Mouse (Mus musculus) ES-CJ7 (cell line): ENCODE measurements at regions not wholly inside any gene's neighbourhood (a gene's known extent, or its start where the extent isn't known, plus 50 kb on each side); places are given as distances from the start of the nearest gene placed in this dataset.
A peak's percentile ranks its signal among the peaks of the same experiment; 100 is the strongest.
"Not testable (repeated sequence)": the region's sequence is repeated elsewhere in the genome, so short reads cannot be mapped to it uniquely, and the experiment has no call there.

ENCODE experiments used
- DNase-seq: peaks from one replicate; pipeline ENCODE4 v3.0.0; 2011; ENCODE audit warnings: low read depth, low spot score

DNA sequence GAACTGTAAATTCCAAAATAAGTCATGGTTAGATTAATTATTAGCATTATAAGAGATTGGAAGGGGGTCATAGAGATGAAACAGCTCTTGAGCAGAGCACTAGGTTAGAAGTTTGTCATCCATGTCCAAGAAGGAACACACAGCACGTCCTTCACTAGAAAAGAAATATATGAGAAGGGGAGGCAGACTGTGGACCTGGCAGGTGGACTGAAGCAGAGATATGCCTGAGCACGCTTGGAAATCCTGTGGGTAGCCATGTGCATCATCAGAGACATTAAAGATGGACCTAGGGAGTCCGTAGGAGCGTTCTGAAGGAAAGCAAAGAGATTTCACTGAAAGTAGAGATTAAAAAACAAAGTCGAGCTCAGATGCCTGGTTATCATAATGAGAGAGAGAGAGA, 343.9 kb upstream of the Rgma start:
- no peak for DNase-seq

DNA sequence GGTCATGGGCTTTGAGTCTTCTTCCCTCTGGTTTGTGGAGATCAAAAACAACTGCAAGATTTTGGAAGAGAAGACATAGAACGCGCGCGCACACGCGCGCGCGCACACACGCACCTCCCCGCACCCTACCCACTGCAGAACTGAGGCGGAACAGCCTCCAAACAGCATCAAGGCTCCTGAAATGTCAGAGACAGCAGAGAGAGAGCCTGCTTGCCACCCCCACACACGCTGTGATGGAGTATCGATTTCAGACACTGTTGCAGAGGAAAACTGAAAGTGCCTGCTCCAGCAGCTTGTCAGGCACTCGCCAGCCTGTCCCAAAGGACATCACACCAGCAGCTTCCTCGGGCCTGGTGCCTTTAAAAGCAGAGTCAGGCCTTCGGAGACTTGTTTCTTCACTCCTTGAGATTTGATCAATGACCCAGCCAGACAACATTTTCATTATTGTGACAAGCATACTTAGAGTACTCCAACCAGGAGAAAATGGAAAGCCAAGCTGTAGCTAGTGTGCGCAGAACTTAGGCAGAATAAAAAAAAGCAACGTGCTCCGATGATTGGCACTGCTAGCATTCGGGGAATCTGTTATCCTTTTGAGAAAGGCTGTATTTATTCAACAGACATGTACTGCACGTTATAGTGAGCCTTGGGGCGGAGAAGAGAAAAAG, 342.9 kb upstream of the Rgma start:
- DNase-seq: peak; percentile 5

DNA sequence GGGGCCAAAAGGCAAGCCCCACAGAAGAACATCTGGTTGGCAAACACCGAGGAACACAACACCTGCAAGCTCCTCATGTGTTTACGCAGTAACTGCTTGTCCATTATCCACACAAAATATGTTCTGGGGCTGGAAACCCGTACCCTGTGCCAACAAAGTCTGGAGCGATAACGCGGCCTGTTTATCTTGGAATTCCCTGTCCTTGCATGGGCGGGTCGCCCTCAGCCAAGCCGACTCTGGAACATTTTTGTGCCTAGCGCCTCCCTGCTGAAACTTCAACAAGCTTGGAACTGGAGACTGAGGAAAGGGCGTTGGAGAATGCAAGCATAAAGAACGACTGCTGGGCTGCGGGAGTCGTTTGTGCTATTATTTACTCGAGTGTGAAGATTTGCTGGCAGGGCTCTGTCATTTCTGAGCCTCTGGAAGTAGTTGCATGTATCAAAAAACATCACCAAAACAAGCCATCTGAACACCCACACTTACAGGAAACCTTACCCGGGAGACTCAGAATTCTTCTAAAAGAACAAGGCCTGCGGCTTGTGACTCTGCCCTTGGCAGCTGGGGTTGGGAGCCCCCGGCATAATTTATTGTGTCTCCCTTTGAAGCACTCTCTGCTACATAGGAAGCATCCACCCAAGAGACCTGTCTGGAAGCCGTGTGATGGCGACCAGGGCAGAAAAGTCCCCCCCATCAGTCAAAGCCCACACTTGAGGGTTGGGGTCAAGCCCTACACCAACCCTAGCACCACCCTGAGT, 338.3 kb upstream of the Rgma start:
- DNase-seq: no peak

DNA sequence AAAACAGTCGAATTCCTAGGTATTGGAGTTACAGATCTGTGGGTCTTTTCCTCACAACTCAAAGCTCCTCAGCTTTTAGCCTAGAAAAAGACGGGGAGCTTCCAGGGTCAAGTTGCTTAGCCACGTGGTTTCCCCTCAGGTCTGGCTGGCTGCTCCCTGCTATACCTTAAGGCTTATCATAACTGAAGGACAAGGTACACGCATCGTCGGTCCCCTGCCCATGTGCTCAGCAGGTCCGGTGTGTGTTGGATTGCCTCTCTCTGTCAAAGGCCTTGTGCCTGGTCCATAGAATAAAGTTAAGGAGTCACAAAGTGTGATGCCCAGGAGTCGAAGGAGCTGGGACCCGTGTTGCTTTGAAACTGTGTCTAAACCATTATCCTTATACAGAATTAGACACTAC, 337.7 kb upstream of the Rgma start:
- DNase-seq: no peak

DNA sequence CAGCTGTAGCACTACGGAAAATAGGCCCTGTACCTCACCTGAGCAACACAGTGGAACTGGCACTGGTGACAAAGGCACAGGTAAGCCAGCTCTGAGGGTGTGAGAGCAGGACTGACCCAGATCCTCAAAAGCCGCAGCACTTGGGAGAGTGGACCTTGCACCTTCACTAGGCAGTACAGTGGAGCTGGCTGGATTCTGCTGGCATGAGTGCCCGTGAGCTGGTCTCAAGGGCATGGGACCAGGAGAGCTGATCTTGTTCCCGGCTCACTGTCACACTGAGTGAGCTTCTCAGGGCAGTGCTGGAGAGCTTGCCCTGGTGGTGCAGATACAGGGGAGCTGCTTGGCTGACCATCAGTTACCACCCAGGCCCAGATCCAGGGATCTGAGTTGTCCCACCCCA, 335.4 kb upstream of the Rgma start:
- DNase-seq: no peak

DNA sequence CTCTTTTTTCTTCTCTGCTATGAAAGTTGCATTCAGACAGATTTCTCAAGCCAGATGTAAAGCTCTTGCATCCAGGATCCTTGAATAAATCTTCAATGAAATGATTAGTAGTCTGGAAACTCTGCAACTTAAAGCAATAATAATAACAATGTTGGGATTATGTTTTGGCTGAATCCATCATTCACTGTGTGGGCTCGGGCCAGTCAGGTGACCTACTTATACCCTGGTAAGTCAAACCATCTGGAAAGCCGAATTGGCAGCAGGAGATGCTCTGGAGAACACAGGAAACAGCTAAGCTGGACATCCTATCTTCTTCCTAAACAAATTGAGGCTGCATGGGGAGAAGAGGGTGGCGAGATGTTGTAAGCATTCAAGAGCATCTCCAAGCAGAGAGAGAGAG, 331.0 kb upstream of the Rgma start:
- no peak for DNase-seq

DNA sequence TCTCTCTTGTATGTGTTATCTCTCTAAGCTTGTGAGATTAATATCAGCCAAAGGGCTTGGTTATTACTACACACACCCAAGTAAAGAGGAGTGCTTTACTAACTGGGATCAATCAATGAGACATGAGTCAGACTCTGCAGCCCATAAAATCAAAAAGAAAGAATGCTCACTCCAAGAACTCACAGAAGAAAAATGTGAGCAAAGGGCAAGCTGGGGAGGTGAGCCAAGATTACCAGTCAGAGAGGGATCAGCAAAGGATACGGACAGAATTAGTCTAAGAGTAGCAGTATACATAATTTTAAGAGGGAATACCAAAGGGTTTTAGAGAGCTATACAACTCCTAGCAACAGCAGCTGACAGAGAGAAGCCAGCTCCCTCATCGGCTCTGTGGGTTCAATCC, 319.4 kb upstream of the Rgma start:
- no peak for DNase-seq

DNA sequence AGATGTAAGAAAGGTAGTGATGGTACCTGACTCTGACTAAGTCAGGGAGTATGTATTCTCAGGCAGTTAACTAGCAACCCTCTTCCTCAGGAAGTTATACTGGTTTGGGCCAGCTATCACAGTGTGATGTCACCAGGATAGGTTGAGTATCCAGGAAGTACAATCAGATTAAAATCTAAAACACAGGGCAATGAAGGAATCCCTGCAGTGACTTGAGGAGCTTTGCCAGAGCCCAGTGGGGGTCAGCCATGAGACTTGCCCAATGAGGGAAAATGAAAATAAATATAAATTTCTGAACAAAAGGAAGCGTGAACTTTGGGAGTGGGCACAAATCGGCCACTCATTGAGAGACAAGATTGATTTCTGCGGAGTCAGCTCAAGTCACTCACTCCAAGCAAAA, 311.8 kb upstream of the Rgma start:
- DNase-seq: peak; percentile 27

DNA sequence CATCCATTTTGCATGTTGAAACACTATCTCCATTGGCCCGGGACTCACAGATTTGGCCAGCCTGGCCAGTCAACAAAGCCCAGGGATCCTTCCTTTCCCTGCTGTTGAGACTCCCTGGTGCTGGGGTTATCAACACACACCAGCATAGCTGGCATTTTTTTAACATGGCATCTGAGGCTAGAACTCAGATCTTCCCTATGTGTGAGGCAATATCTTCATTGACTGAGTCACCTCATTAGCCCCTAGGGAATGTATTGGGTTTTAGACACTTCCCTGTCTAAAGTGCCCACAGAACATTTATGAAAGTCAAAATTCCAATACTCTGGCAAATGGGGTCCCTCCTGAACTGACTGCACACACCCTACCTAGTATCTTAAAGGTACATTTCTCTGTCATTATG, 306.8 kb upstream of the Rgma start:
- no peak for DNase-seq

DNA sequence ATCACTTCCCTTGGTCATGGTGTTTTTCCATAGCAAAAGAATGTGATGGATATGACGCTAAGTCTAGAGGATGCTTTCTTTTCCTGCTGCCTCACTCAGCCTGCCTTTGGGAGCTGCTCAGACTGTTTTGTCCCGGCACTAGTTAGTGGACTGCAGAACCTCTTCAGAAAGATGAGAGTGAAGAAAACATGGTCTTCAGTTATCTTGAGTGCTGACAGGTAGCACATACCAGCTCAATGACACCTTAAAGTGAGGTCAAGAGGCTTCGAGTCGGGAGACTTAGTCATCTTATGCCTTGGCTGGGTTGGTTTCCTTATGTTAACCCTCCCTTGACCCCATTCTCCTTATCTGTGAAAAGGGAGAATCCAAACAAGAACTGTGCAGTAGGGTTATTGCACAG, 306.0 kb upstream of the Rgma start:
- no peak for DNase-seq

DNA sequence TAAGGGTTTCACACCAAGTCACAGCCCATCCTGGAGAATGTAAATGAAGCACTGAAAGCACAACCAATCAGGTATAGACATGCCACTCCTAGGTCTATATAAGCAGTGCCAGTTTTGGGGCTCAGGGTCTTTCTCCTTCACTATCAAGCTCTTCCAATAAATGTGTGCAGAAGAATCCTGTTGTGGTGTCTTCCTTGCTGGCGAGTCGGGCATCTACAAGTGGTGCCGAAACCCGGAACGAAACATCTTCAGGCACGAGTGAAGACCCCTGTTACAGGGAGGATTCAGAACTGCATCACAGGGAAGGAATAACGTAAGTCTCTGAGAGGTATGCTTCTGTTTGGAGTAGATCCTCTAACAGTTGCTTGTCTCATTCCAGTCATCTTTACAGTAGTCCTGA, 299.9 kb upstream of the Rgma start:
- not testable (repeated sequence) for DNase-seq

DNA sequence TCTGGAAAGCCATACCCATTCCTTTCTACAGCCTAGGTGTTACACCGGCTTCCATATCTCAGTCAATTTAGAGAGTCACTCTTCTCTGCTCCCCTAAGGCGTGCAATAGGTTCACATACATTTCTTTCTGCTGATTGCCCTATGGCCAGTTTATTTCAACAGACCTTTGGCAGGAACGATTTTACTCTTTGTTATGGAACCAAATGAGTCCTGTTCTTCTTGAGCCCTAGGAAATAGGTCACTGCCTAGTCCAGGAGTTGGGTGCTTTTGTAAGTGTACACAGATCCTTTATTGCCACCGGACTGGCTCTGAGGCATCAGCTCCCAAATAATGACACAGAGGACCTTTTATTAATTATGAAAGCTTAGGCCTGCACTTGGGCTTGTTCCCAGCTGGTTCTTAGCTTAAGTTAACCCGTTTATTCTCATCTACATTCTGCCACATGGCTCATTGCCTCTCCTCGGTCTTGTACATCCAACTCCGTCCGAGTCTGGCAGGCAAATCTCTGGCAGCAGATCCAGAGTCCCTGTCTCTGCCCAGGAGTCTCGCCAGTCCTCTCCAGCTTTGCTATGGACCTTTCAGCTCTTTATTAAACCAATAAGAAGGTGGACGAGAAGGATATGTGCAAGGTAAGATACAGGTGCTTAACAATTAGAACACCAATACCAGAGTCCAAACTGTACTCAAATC, 287.7 kb upstream of the Rgma start:
- no peak for DNase-seq

DNA sequence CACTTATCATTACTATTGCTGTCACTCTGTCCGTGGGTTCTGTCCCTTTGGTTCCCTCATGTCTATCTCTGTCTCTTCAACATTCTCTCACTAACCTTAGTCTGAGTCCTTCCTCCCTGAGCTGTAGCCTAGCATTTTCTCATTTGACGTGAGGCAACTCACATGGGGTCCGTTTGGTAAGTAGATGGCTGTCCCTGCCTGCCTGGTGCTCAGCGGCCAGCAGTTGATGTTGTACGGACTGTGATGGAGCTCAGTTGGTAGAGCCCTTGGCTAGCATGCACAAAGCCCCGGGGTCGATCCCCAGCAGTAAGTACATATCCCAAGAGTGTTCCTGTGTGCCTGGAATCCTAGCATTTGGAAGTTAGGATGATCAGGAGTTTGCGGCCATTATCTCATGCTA, 287.0 kb upstream of the Rgma start:
- no peak for DNase-seq

DNA sequence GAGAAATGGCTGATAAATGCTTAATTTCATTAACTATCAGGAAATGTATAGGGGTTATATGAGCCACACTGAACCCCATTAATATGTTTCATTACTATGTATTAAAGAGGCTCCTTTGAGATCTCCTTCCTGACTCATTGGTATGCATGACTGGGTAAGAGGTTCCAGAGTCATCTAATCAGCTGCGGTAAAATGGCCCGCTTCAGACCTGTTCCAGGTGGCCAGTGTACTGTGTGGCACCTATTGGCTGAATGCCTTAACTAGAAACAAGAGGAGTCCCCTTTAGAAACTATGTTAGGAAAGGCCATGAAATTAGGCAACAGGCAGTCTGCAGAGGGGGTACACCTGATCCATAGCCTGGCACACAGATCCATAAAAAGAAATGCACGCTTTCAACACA, 283.6 kb upstream of the Rgma start:
- no peak for DNase-seq

DNA sequence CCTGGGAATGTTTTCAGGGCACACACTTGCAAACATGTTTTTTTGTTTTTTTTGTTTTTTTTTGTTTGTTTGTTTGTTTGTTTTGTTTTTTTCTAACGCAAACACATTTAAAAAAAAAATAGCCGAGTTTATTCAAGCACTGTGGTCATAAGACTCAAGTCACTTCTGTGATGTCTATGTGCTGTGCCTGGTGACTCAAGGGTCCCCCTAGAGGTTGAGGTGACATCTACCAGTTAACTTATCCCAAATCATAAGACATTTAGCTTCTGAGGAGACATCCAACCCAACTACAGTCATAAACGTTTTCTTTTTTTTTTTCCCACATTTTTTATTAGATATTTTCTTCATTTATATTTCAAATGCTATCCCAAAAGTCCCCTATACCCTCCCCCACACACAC, 281.2 kb upstream of the Rgma start:
- DNase-seq: peak; percentile 64

DNA sequence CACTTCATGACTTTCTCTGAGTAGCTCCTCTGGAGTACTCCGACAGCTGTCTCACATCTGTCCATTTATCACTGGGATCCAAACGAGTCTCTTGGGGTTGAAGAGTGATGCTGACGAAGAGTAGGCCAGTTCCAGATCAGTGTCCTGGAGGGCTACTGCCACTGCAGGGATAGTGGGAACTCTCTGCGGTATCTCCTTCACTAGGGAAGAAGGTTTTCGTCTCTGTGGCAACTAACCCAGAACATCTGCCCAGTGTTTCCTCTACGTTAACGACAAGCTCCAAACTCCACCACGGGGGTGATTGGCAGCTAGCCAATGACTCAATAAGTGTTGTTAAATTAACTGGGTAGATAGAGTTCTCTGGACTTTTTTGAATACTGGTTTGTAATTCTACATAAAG, 256.4 kb upstream of the Rgma start:
- no peak for DNase-seq

DNA sequence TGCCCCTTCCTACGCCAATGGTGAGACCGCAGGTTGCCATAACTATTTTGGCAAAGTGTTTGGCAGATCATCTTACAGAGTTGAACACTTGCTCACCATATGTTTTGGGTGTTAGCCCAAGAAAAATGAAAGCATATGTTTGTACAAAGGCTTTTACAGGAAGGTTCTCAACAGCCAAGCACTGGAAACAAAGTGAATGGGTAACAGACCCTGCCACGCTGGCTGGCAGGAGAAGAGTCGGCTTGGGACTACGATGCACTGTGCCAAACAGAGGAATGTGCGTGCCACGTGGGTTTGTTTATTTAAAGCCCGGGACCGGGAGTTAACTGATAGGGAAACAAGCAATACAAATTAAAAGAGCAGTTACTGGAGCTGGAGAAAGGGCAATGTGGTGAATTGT, 255.0 kb upstream of the Rgma start:
- DNase-seq: no peak

DNA sequence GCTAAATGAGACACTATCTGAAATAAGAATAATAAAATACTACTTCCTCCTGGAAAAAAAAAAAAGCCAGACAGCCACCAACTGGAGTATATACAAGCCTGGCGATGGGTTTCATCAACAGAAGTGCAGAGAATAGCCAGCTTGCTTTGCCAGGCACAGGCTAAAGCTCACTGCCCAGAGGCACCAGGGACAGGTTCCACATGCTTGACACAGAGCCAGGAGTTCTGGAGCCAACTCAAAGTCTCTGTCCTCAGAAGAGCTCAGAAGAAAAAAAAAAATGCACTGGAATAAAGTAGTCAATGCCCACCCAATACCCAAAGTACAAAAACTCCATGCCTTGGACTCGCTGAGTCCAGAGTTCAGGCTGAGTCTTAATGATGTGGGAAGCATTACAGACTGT, 250.3 kb upstream of the Rgma start:
- DNase-seq: no peak

DNA sequence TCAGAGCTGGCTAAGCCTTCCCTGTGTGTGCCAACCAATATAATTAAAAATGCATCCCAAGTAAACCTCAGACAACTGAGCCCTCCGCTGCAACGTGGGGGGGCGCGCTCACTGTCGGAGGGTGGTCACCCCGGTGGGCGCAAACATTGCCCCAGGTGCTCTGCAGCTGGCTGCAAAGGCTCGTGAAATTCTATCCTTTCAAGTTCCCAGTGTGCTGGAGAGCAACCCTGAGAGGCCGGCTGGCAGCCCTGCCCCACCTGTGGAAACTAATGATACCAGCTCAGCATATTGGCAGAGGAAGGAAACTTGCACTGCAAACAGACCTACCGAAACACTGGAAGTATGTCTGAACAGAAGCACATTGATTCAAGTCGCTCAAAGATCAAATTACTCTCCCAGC, 249.4 kb upstream of the Rgma start:
- no peak for DNase-seq

DNA sequence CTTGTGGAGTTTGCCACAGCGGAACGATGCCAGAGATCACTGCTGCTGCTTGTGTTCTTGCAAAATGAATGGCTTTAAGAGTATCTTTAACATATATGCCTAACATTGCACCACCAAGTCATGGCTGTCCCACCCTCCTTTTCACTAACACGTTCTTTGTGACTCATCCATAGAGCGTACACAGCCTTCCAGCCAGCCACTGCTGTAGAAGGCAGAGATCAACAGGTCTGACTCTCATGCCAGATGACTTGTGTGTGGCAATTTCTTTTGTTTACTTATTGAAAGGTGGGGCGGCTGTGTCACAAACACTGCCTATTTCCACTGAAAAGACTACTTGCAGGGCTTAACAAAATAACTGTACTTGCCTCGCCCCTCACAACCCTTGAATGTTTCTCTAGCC, 239.5 kb upstream of the Rgma start:
- DNase-seq: no peak

DNA sequence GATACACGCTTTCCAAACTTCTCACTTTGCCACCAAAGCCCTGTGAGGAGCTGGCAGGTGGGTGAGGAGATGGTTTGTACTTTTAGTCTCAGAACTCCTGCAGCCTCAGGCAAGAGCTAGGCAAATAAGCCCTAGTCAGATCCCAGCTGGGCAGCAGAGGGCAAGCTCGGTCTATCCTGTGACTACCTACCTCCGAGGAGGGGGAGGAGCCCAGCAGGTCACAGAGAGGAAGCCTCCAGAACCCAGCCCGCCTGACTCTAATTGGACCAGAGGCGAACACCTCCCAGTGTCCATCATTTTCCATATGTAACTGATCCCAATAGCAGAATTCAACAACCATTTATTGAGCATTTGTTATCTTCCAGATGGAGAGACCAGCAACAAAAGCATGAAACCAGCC, 237.0 kb upstream of the Rgma start:
- DNase-seq: peak; percentile 87

DNA sequence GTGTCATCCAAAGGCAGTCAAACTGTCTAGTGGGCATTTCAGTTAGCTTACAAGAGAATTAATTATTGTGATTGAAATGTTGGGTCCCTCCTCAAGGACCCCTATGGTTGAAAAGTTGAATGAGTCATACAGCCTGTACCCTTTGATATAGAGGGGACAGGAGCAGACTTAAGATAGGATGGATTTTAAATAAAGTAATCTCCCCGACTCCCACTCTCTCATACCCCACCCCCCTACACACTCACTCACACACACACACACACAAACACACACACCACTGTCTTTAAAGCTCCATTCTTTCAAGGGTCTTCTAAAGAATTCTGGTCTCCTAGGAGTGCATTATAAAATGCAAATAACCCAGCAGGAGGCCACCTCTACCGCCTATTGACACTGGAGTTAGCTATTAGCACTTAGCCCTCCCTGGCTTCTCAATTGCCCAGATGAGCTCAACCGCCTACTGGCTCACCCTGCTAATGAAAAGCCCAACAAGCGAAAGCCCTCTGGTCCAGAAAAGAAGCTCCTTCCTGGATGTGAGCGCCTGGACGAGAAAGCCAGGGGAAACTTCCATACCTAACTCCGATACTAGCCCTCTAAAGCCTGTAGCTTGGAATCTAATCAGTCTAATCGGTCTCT, 236.3 kb upstream of the Rgma start:
- peak; percentile 87 for DNase-seq

DNA sequence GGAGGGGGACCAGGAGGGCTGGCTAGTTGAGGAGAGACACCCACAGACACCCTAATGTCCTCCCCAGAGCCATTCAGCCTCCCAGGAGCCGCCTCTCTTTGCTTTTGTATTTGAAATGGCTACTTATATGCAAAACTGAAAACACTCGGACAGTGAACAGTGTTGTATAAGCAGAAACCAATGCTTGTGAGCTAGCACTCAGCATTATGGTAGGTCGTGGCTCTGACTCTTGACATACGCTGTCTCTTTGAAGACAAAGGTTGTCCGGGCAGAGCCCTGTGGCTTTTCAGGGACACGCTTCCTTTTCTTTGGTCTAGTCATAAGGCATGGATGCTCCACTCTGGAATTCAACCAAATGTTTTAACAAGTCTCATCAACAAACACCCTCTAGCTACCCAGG, 235.4 kb upstream of the Rgma start:
- peak; percentile 41 for DNase-seq
